Mouse (Mus musculus): ENCODE data around the gene Psmd12. TPM values are rescaled to one million over a fixed set of nuclear protein-coding genes. Genes with fewer than 3 reads are reported as not detected.
"Not testable (repeated sequence)": the region's sequence is repeated elsewhere in the genome, so short reads cannot be mapped to it uniquely, and the experiment has no call there.

Psmd12 gene
- polyA plus RNA-seq, 1 experiment from 2014 or later: 158 TPM

- WGBS: 14% methylated on average over 11 of the region's 11 CpGs
- H3K9ac ChIP-seq (replicated peaks; ENCODE audit: low read depth, low read length): no peak overlapping the region
- ATAC-seq (ENCODE audit: insufficient number of reproducible peaks, insufficient read depth, low FRiP score, low read depth): peak; percentile 43; the same call in 1 of the 2 replicates
- H3K36me3 ChIP-seq (ENCODE audit: control insufficient read depth, insufficient read depth, low read length): no peaks in the 10 kb centered on the region
- no peak overlapping the region for H3K4me3 ChIP-seq (ENCODE audit: low read depth, low read length)
- H3K27ac ChIP-seq (ENCODE audit: low read length): no peak overlapping the region
- no peaks in the 10 kb centered on the region for H3K27me3 ChIP-seq (ENCODE audit: control insufficient read depth, insufficient read depth, low read length)
- H3K4me1 ChIP-seq (ENCODE audit: control insufficient read depth, insufficient read depth, low read length): peaks cover 4% of the 10 kb centered on the region; the same call in 1 of the 2 replicates
- H3K4me2 ChIP-seq (replicated peaks; ENCODE audit: low read depth, low read length): no peak overlapping the region
- no peaks in the 10 kb centered on the region for H3K9me3 ChIP-seq (ENCODE audit: control insufficient read depth, low read depth, low read length)
Measured at GRCm38 (mm10) chr11:107509631-107510338, 30.5 kb downstream of the Psmd12 start.

GRCm38 (mm10) chr11:107510362-107511269 is 31.3 kb downstream of the Psmd12 start:
- ATAC-seq (ENCODE audit: insufficient number of reproducible peaks, insufficient read depth, low FRiP score, low read depth): no peak

GRCm38 (mm10) chr11:107511954-107512353 is 32.7 kb downstream of the Psmd12 start:
- ATAC-seq (ENCODE audit: insufficient number of reproducible peaks, insufficient read depth, low FRiP score, low read depth); H3K4me1 ChIP-seq (ENCODE audit: control insufficient read depth, insufficient read depth, low read length); H3K4me2 ChIP-seq (replicated peaks; ENCODE audit: low read depth, low read length); H3K36me3 ChIP-seq (ENCODE audit: control insufficient read depth, insufficient read depth, low read length); H3K9me3 ChIP-seq (ENCODE audit: control insufficient read depth, low read depth, low read length); H3K27ac ChIP-seq (ENCODE audit: low read length); H3K4me3 ChIP-seq (ENCODE audit: low read depth, low read length); H3K27me3 ChIP-seq (ENCODE audit: control insufficient read depth, insufficient read depth, low read length); H3K9ac ChIP-seq (replicated peaks; ENCODE audit: low read depth, low read length): not testable (repeated sequence)
- WGBS: 50% methylated on average over 5 of the region's 5 CpGs

More at GRCm38 (mm10) chr11:107510362-107511269, 31.3 kb downstream of the Psmd12 start:
- no peaks in the 10 kb centered on the region for H3K27me3 ChIP-seq (ENCODE audit: control insufficient read depth, insufficient read depth, low read length)
- H3K9ac ChIP-seq (replicated peaks; ENCODE audit: low read depth, low read length): no peak overlapping the region; the same call in 1 of the 2 replicates
- H3K4me3 ChIP-seq (ENCODE audit: low read depth, low read length): no peak overlapping the region
- 4% methylated on average over 18 of the region's 18 CpGs for WGBS
- H3K9me3 ChIP-seq (ENCODE audit: control insufficient read depth, low read depth, low read length): no peaks in the 10 kb centered on the region
- no peaks in the 10 kb centered on the region for H3K36me3 ChIP-seq (ENCODE audit: control insufficient read depth, insufficient read depth, low read length)
- peak overlapping the region; percentile 11 for H3K4me2 ChIP-seq (replicated peaks; ENCODE audit: low read depth, low read length)
- H3K4me1 ChIP-seq (ENCODE audit: control insufficient read depth, insufficient read depth, low read length): peaks cover 4% of the 10 kb centered on the region; the same call in 1 of the 2 replicates
- H3K27ac ChIP-seq (ENCODE audit: low read length): no peak overlapping the region

GRCm38 (mm10) chr11:107513047-107513446 is 33.8 kb downstream of the Psmd12 start:
- 61% methylated on average over 10 of the region's 10 CpGs for WGBS
- H3K9me3 ChIP-seq (ENCODE audit: control insufficient read depth, low read depth, low read length): no peaks in the 10 kb centered on the region
- no peak overlapping the region for H3K4me3 ChIP-seq (ENCODE audit: low read depth, low read length)
- H3K4me1 ChIP-seq (ENCODE audit: control insufficient read depth, insufficient read depth, low read length): peaks cover 4% of the 10 kb centered on the region; the same call in 1 of the 2 replicates
- no peaks in the 10 kb centered on the region for H3K27me3 ChIP-seq (ENCODE audit: control insufficient read depth, insufficient read depth, low read length)
- H3K36me3 ChIP-seq (ENCODE audit: control insufficient read depth, insufficient read depth, low read length): no peaks in the 10 kb centered on the region
- no peak overlapping the region for H3K4me2 ChIP-seq (replicated peaks; ENCODE audit: low read depth, low read length)
- H3K27ac ChIP-seq (ENCODE audit: low read length): no peak overlapping the region
- no peak overlapping the region for H3K9ac ChIP-seq (replicated peaks; ENCODE audit: low read depth, low read length)
- no peak for ATAC-seq (ENCODE audit: insufficient number of reproducible peaks, insufficient read depth, low FRiP score, low read depth)

- H3K27ac ChIP-seq (ENCODE audit: low read length): no peak overlapping the region
- no peaks in the 10 kb centered on the region for H3K27me3 ChIP-seq (ENCODE audit: control insufficient read depth, insufficient read depth, low read length)
- 100% methylated on average over 2 of the region's 2 CpGs for WGBS
- no peak overlapping the region for H3K4me2 ChIP-seq (replicated peaks; ENCODE audit: low read depth, low read length)
- no peak for ATAC-seq (ENCODE audit: insufficient number of reproducible peaks, insufficient read depth, low FRiP score, low read depth)
- H3K4me3 ChIP-seq (ENCODE audit: low read depth, low read length): no peak overlapping the region
- H3K9ac ChIP-seq (replicated peaks; ENCODE audit: low read depth, low read length): no peak overlapping the region
- H3K9me3 ChIP-seq (ENCODE audit: control insufficient read depth, low read depth, low read length): no peaks in the 10 kb centered on the region
- H3K4me1 ChIP-seq (ENCODE audit: control insufficient read depth, insufficient read depth, low read length): no peaks in the 10 kb centered on the region
- H3K36me3 ChIP-seq (ENCODE audit: control insufficient read depth, insufficient read depth, low read length): no peaks in the 10 kb centered on the region
Measured at GRCm38 (mm10) chr11:107516387-107516786, 37.1 kb downstream of the Psmd12 start.

GRCm38 (mm10) chr11:107518645-107519429 is 39.6 kb downstream of the Psmd12 start:
- H3K27me3 ChIP-seq (ENCODE audit: control insufficient read depth, insufficient read depth, low read length): no peaks in the 10 kb centered on the region
- ATAC-seq (ENCODE audit: insufficient number of reproducible peaks, insufficient read depth, low FRiP score, low read depth): no peak
- no peak overlapping the region for H3K9ac ChIP-seq (replicated peaks; ENCODE audit: low read depth, low read length)
- H3K4me2 ChIP-seq (replicated peaks; ENCODE audit: low read depth, low read length): no peak overlapping the region
- H3K27ac ChIP-seq (ENCODE audit: low read length): no peak overlapping the region
- no peaks in the 10 kb centered on the region for H3K36me3 ChIP-seq (ENCODE audit: control insufficient read depth, insufficient read depth, low read length)
- 61% methylated on average over 5 of the region's 5 CpGs for WGBS
- H3K9me3 ChIP-seq (ENCODE audit: control insufficient read depth, low read depth, low read length): no peaks in the 10 kb centered on the region
- H3K4me1 ChIP-seq (ENCODE audit: control insufficient read depth, insufficient read depth, low read length): no peaks in the 10 kb centered on the region
- no peak overlapping the region for H3K4me3 ChIP-seq (ENCODE audit: low read depth, low read length)

- H3K4me3 ChIP-seq (ENCODE audit: low read depth, low read length): no peak overlapping the region
- H3K9me3 ChIP-seq (ENCODE audit: control insufficient read depth, low read depth, low read length): no peaks in the 10 kb centered on the region
- no peak for ATAC-seq (ENCODE audit: insufficient number of reproducible peaks, insufficient read depth, low FRiP score, low read depth)
- H3K9ac ChIP-seq (replicated peaks; ENCODE audit: low read depth, low read length): no peak overlapping the region
- no peak overlapping the region for H3K27ac ChIP-seq (ENCODE audit: low read length)
- H3K36me3 ChIP-seq (ENCODE audit: control insufficient read depth, insufficient read depth, low read length): no peaks in the 10 kb centered on the region
- H3K4me2 ChIP-seq (replicated peaks; ENCODE audit: low read depth, low read length): no peak overlapping the region
- no peaks in the 10 kb centered on the region for H3K27me3 ChIP-seq (ENCODE audit: control insufficient read depth, insufficient read depth, low read length)
- H3K4me1 ChIP-seq (ENCODE audit: control insufficient read depth, insufficient read depth, low read length): no peaks in the 10 kb centered on the region
- 60% methylated on average over 1 of the region's 1 CpGs for WGBS
Measured at GRCm38 (mm10) chr11:107521153-107521552, 41.9 kb downstream of the Psmd12 start.

GRCm38 (mm10) chr11:107524966-107525365 is 45.7 kb downstream of the Psmd12 start:
- Histone ChIP-seq H3K4me3 (ENCODE audit: low read depth, low read length) (no peak overlapping the region), H3K4me1 (ENCODE audit: control insufficient read depth, insufficient read depth, low read length) (no peaks in the 10 kb centered on the region), H3K9ac (replicated peaks; ENCODE audit: low read depth, low read length) (no peak overlapping the region), H3K27ac (ENCODE audit: low read length) (no peak overlapping the region), H3K4me2 (replicated peaks; ENCODE audit: low read depth, low read length) (no peak overlapping the region), H3K36me3 (ENCODE audit: control insufficient read depth, insufficient read depth, low read length) (no peaks in the 10 kb centered on the region), H3K27me3 (ENCODE audit: control insufficient read depth, insufficient read depth, low read length) (no peaks in the 10 kb centered on the region), H3K9me3 (ENCODE audit: control insufficient read depth, low read depth, low read length) (no peaks in the 10 kb centered on the region)
- WGBS: 67% methylated on average over 1 of the region's 1 CpGs
- no peak for ATAC-seq (ENCODE audit: insufficient number of reproducible peaks, insufficient read depth, low FRiP score, low read depth)

All from stomach, embryonic 14.5 days (tissue).